Comparison of ENCODE assay signal across 8 mouse cellular contexts in genomic region chr19:55744576-55745191, GRCm38 (mm10). TPM values are rescaled to one million over a fixed set of nuclear protein-coding genes. Genes with fewer than 3 reads are reported as not detected.
DNase-seq lines count a peak whose midpoint lies in the region; ATAC-seq and TF ChIP-seq lines count a peak whose summit lies in the region.

No protein-coding gene starts in this region.

- 0 out of 2 replicates have a peak, but pooled peaks have one; percentile 6 for TF ChIP-seq CTCF in small intestine, adult 2 months (IDR thresholded peaks at IDR 0.05; ENCODE audit: extremely low read depth, insufficient read length, insufficient replicate concordance, low read depth, low read length)

- peak overlapping the region; percentile 98 to 99 for H3K4me3 ChIP-seq in ES-E14 (ENCODE audit: insufficient read depth in 1 of 2, low read depth in 1 of 2, low read length in 2 of 2, poor library complexity in 1 of 2, severe bottlenecking in 1 of 2)
- peak overlapping the region; percentile 91 for H3K4me3 ChIP-seq in heart, embryonic 13.5 days
- peak overlapping the region; percentile 74 for H3K4me3 ChIP-seq in limb, embryonic 15.5 days
- peak overlapping the region; percentile 98 for H3K4me3 ChIP-seq in small intestine, adult 2 months (ENCODE audit: low read depth, low read length)

- H3K9me3 ChIP-seq in ES-E14 (ENCODE audit: control insufficient read depth, insufficient read depth, low read depth, low read length), result no peaks in the 10 kb centered on the region
- H3K9me3 ChIP-seq in heart, embryonic 13.5 days, result no peaks in the 10 kb centered on the region
- H3K9me3 ChIP-seq in limb, embryonic 15.5 days, result no peaks in the 10 kb centered on the region

- WGBS in heart, embryonic 13.5 days, result 4% methylated on average over 21 of the region's 21 CpGs
- WGBS in limb, embryonic 15.5 days, result 5% methylated on average over 21 of the region's 21 CpGs
- WGBS in small intestine, adult 2 months, result 11% methylated on average over 21 of the region's 21 CpGs

- H3K9ac ChIP-seq in ES-E14 (ENCODE audit: insufficient read depth, low read depth, low read length, poor library complexity, severe bottlenecking), result no peak overlapping the region
- H3K9ac ChIP-seq in heart, embryonic 13.5 days, result peak overlapping the region; percentile 97
- peak overlapping the region; percentile 94; the same call in 1 of the 2 replicates for H3K9ac ChIP-seq in limb, embryonic 15.5 days

- ATAC-seq in heart, embryonic 13.5 days (ENCODE audit: extremely low read depth, insufficient number of reproducible peaks, low FRiP score, low TSS enrichment), result no peak
- ATAC-seq in limb, embryonic 15.5 days (ENCODE audit: insufficient number of reproducible peaks, low FRiP score, low TSS enrichment, low read depth), result no peak

- H3K36me3 ChIP-seq in ES-E14 (ENCODE audit: control insufficient read depth, insufficient read depth, low read length, poor library complexity, severe bottlenecking), result no peaks in the 10 kb centered on the region
- no peaks in the 10 kb centered on the region for H3K36me3 ChIP-seq in heart, embryonic 13.5 days
- no peaks in the 10 kb centered on the region for H3K36me3 ChIP-seq in limb, embryonic 15.5 days
- peaks cover 23% of the 10 kb centered on the region; the same call in 1 of the 2 replicates for H3K36me3 ChIP-seq in small intestine, adult 2 months (ENCODE audit: control insufficient read depth, insufficient read depth, low read length)

- no peak for TF ChIP-seq POLR2A in small intestine, adult 2 months (IDR thresholded peaks at IDR 0.05; ENCODE audit: low read depth, low read length)

- H3K4me1 ChIP-seq in ES-E14 (ENCODE audit: control insufficient read depth in 2 of 2, insufficient read depth in 2 of 2, low read length in 2 of 2, poor library complexity in 1 of 2), result peaks cover 0 to 10% of the 10 kb centered on the region in 2 experiments; a peak in 3 of 4 replicates
- H3K4me1 ChIP-seq in heart, embryonic 13.5 days, result peaks cover 54% of the 10 kb centered on the region
- H3K4me1 ChIP-seq in limb, embryonic 15.5 days, result peaks cover 56% of the 10 kb centered on the region
- peaks cover 3% of the 10 kb centered on the region; the same call in 1 of the 2 replicates for H3K4me1 ChIP-seq in small intestine, adult 2 months (ENCODE audit: control insufficient read depth, insufficient read depth, insufficient read length, low read length)

- no peaks in the 10 kb centered on the region for H3K27me3 ChIP-seq in heart, embryonic 13.5 days (replicated peaks)
- H3K27me3 ChIP-seq in limb, embryonic 15.5 days, result no peaks in the 10 kb centered on the region
- no peaks in the 10 kb centered on the region; the same call in 1 of the 2 replicates for H3K27me3 ChIP-seq in small intestine, adult 2 months (ENCODE audit: control insufficient read depth, insufficient read depth, low read length)

- peak overlapping the region; percentile 94 for H3K4me2 ChIP-seq in heart, embryonic 13.5 days
- peak overlapping the region; percentile 81 for H3K4me2 ChIP-seq in limb, embryonic 15.5 days

- H3K27ac ChIP-seq in ES-E14 (ENCODE audit: insufficient read depth, low read depth, low read length, poor library complexity, severe bottlenecking), result no peak overlapping the region
- peak overlapping the region; percentile 97 for H3K27ac ChIP-seq in heart, embryonic 13.5 days (replicated peaks)
- peak overlapping the region; percentile 98 for H3K27ac ChIP-seq in limb, embryonic 15.5 days
- no peak overlapping the region for H3K27ac ChIP-seq in small intestine, adult 2 months (ENCODE audit: insufficient read depth, low read depth, low read length)

- in situ Hi-C loops in ES-E14 (cut with MboI; ENCODE audit: low sequenced_read_pairs in 2 of 2, unreplicated experiment in 2 of 2), result no loop called here

- DNase-seq in embryo, embryonic 10 days (ENCODE audit: low spot score), result peak; percentile 44
- no peak for DNase-seq in embryo, embryonic 9.5 days (ENCODE audit: extremely low spot score)
- no peak for DNase-seq in ES-E14 (ENCODE audit: low read depth, low spot score)
- no peak for DNase-seq in layer of hippocampus, postnatal 14 days (ENCODE audit: low spot score in 2 of 2)
- DNase-seq in spleen, postnatal 14 days (ENCODE audit: low spot score in 2 of 2), result no peak

TF ChIP-seq in ES-E14, 5 proteins besides CTCF, POLR2A, EP300 and RAD21:
- TF ChIP-seq ZNF384 (IDR thresholded peaks at IDR 0.05; ENCODE audit: low read depth, low read length), result no peak
- no peak for TF ChIP-seq ZC3H11A (IDR thresholded peaks at IDR 0.05; ENCODE audit: borderline replicate concordance, low read depth, low read length)
- TF ChIP-seq CHD2 (IDR thresholded peaks at IDR 0.05; ENCODE audit: low read depth, low read length), result no peak
- TF ChIP-seq HCFC1 (IDR thresholded peaks at IDR 0.05; ENCODE audit: borderline replicate concordance, insufficient read depth, low read length), result no peak
- TF ChIP-seq MAFK (IDR thresholded peaks at IDR 0.05; ENCODE audit: insufficient read depth, low read depth, low read length), result no peak

RNA-seq across cellular contexts. Expression of gene Tcf7l2, which starts 3.1 kb away (rescaled TPM):
- total RNA-seq in ES-E14 (2012; rRNA removed), result 3.0 TPM in 2 replicates
- polyA plus RNA-seq in heart, embryonic 13.5 days (2015; fragmentation: Nextera tagmentation; extraction: Ambion mirVana), result 42.6 and 43.8 TPM in 2 replicates
- polyA plus RNA-seq in limb, embryonic 15.5 days (2015; fragmentation: Nextera tagmentation; extraction: Ambion mirVana), result 85.4 and 90.5 TPM in 2 replicates
- polyA plus RNA-seq in small intestine, adult 2 months (2012; rRNA removed), result 19.4 and 45.3 TPM in 2 replicates
- 10 to 100 TPM; 21.5 to 43.3 TPM for total RNA-seq in layer of hippocampus, postnatal 14 days (2021)

Comparison
In these comparisons a context has a peak if more than half of its experiments do, and no peak if none do; other contexts are left out.
1. H3K27ac ChIP-seq: peak in heart, embryonic 13.5 days (single experiment) and limb, embryonic 15.5 days (single experiment); none in ES-E14 (single experiment) and small intestine, adult 2 months (single experiment).
2. Peak in every context shown above with its lines, with median percentiles within 50 percentile points of each other: H3K4me3 ChIP-seq.